Mouse (Mus musculus) kidney, adult 9 months (tissue): ENCODE results near the gene Serbp1.

Source experiments
- DNase-seq: peaks from one replicate; pipeline ENCODE4 v3.0.0; 2022

The Serbp1 gene

GRCm38 (mm10) chr6:67303210-67303609, 65.2 kb downstream of the Serbp1 start:
- DNase-seq, result no peak

GRCm38 (mm10) chr6:67308994-67309393, 71.0 kb downstream of the Serbp1 start:
- DNase-seq, result no peak

- DNase-seq, result no peak
Measured at GRCm38 (mm10) chr6:67309752-67310151, 71.8 kb downstream of the Serbp1 start.

- DNase-seq, result no peak
Measured at GRCm38 (mm10) chr6:67314697-67315096, 76.7 kb downstream of the Serbp1 start.

- peak; percentile 46 for DNase-seq
Measured at GRCm38 (mm10) chr6:67317068-67317467, 79.1 kb downstream of the Serbp1 start.

- DNase-seq, result no peak
Measured at GRCm38 (mm10) chr6:67317827-67318338, 79.9 kb downstream of the Serbp1 start.

- peak; percentile 76 for DNase-seq
Measured at GRCm38 (mm10) chr6:67318451-67318850, 80.5 kb downstream of the Serbp1 start.

- no peak for DNase-seq
Measured at GRCm38 (mm10) chr6:67323788-67324187, 85.8 kb downstream of the Serbp1 start.

- DNase-seq, result no peak
Measured at GRCm38 (mm10) chr6:67337943-67338342, 100.0 kb downstream of the Serbp1 start.

GRCm38 (mm10) chr6:67339494-67339893, 101.5 kb downstream of the Serbp1 start:
- DNase-seq, result no peak
